Mouse (Mus musculus): ENCODE results near the gene Pofut2. TPM values are rescaled to one million over a fixed set of nuclear protein-coding genes. Genes with fewer than 3 reads are reported as not detected.

Gene Pofut2
- polyA plus RNA-seq, 2 experiments, result 14.7 to 17.6 TPM

DNA sequence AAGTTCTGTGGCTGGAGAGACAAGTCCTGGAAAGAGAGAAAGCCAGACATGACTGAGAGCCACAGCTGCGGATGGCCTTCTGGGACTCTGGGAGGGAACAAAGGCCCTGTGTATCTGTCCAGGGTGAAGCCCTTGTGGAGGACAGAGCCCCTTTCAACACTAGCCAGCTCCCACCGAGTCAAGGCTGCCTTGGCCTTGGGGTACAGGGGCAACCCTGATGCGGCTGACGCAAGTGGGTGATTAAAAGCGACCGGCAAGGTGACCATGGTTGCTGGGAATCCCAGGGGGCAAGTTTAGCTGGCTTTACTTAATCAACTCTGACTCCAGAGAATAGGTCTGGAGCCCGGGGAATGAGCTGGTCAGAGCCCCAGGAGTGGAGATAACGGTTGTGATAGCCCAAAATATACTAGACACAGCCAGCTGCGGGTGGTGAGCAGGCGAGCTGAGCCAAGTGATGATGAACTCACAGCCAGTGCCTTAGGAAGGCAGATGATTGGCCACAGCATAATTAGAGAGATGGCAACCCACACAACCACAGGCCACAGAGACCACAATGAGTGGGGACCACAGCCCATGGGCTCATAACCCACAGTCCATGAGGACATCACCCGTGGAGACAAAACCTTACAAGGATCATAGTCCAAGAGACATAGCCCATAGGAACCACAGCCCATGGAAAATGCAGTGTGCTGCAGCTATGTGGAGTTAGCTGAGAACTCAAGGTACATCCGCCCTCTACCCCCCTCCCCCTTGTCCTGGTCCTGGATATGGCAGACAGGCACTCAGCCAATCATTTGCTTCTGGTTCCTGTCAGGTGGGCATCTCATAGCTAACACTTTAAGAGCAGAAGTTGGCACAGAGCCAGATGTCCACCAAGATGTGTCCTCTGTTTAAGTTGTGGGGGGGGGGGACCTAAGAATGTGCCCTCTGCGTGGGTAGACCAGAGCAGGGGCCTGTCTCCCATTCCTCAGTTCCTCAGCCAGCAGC lies 29.1 kb upstream of the Pofut2 start:
- WGBS (ENCODE audit: insufficient replicate concordance), result 47% methylated on average over 13 of the region's 13 CpGs
- Histone ChIP-seq H3K9me3 (ENCODE audit: control insufficient read depth, low read length) (no peaks in the 10 kb centered on the region), H3K4me3 (ENCODE audit: insufficient read depth in 1 of 2, low read depth in 2 of 2, low read length in 2 of 2) (no peak overlapping the region), H3K9ac (replicated peaks) (peak overlapping the region; percentile 23), H3K27me3 (ENCODE audit: control insufficient read depth, insufficient read depth, low read length) (no peaks in the 10 kb centered on the region), H3K36me3 (replicated peaks; ENCODE audit: control insufficient read depth, insufficient read depth, low read depth) (no peaks in the 10 kb centered on the region), H3K4me1 (replicated peaks; ENCODE audit: control insufficient read depth in 2 of 2, insufficient read depth in 2 of 2, low read length in 1 of 2) (peaks cover 64 to 67% of the 10 kb centered on the region in 2 experiments), H3K4me2 (ENCODE audit: low read depth) (peak overlapping the region; percentile 16; the same call in 1 of the 2 replicates), H3K27ac (peak overlapping the region; percentile 58)
- no peak for ATAC-seq (ENCODE audit: insufficient read depth)
- no peak for DNase-seq (ENCODE audit: low read depth in 3 of 3, low spot score in 3 of 3)
- TF ChIP-seq EP300 (IDR thresholded peaks at IDR 0.05; ENCODE audit: low read depth) (no peak), CTCF (IDR thresholded peaks at IDR 0.05; ENCODE audit: low read depth) (no peak)

GRCm38 (mm10) chr10:77231861-77232755 lies 26.9 kb upstream of the Pofut2 start:
- DNase-seq (ENCODE audit: low read depth in 3 of 3, low spot score in 3 of 3) (peak; percentile 81 to 86 (median 83)), ATAC-seq (ENCODE audit: insufficient read depth) (peak; percentile 94)
- Histone ChIP-seq H3K27me3 (ENCODE audit: control insufficient read depth, insufficient read depth, low read length) (no peaks in the 10 kb centered on the region), H3K4me2 (ENCODE audit: low read depth) (peak overlapping the region; percentile 72), H3K9me3 (ENCODE audit: control insufficient read depth, low read length) (no peaks in the 10 kb centered on the region), H3K27ac (peak overlapping the region; percentile 95), H3K4me1 (replicated peaks; ENCODE audit: control insufficient read depth in 2 of 2, insufficient read depth in 2 of 2, low read length in 1 of 2) (peaks cover 44 to 52% of the 10 kb centered on the region in 2 experiments), H3K9ac (replicated peaks) (peak overlapping the region; percentile 66), H3K4me3 (ENCODE audit: insufficient read depth in 1 of 2, low read depth in 2 of 2, low read length in 2 of 2) (peak overlapping the region; percentile 17 to 33), H3K36me3 (replicated peaks; ENCODE audit: control insufficient read depth, insufficient read depth, low read depth) (no peaks in the 10 kb centered on the region)
- TF ChIP-seq CTCF (IDR thresholded peaks at IDR 0.05; ENCODE audit: low read depth), result 0 out of 2 replicates have a peak, but pooled peaks have one; percentile 14
- TF ChIP-seq EP300 (IDR thresholded peaks at IDR 0.05; ENCODE audit: low read depth), result peak; percentile 88
- WGBS (ENCODE audit: insufficient replicate concordance), result 21% methylated on average over 16 of the region's 16 CpGs

DNA sequence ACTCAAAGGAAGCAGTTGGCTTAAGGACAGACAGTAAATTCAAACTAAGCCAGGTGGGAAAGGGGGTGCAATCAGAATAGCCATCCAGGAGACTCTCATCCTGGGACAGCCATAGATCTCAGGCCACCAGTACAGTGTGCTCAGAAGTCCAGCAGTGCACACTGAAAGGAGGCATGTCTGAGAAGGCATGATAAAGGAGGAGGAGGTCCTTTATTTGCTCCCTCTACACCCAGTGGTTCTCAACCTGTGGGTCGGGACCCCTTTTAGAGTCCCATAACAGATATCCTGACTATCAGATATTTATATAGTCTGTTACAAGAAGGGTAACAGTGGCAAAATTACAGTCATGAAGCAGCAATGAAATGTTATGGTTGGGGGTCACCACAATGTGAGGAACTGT lies 25.8 kb upstream of the Pofut2 start:
- WGBS (ENCODE audit: insufficient replicate concordance), result 29% methylated on average over 1 of the region's 1 CpGs
- Histone ChIP-seq H3K9me3 (ENCODE audit: control insufficient read depth, low read length) (no peaks in the 10 kb centered on the region), H3K4me1 (replicated peaks; ENCODE audit: control insufficient read depth in 2 of 2, insufficient read depth in 2 of 2, low read length in 1 of 2) (peaks cover 44 to 58% of the 10 kb centered on the region in 2 experiments), H3K4me3 (ENCODE audit: insufficient read depth in 1 of 2, low read depth in 2 of 2, low read length in 2 of 2) (no peak overlapping the region), H3K9ac (replicated peaks) (peak overlapping the region; percentile 66), H3K36me3 (replicated peaks; ENCODE audit: control insufficient read depth, insufficient read depth, low read depth) (no peaks in the 10 kb centered on the region), H3K4me2 (ENCODE audit: low read depth) (peak overlapping the region; percentile 72), H3K27me3 (ENCODE audit: control insufficient read depth, insufficient read depth, low read length) (no peaks in the 10 kb centered on the region), H3K27ac (peak overlapping the region; percentile 95)
- TF ChIP-seq EP300 (IDR thresholded peaks at IDR 0.05; ENCODE audit: low read depth), result no peak
- no peak for TF ChIP-seq CTCF (IDR thresholded peaks at IDR 0.05; ENCODE audit: low read depth)
- ATAC-seq (ENCODE audit: insufficient read depth) (peak; percentile 44), DNase-seq (ENCODE audit: low read depth in 3 of 3, low spot score in 3 of 3) (no peak)

DNA sequence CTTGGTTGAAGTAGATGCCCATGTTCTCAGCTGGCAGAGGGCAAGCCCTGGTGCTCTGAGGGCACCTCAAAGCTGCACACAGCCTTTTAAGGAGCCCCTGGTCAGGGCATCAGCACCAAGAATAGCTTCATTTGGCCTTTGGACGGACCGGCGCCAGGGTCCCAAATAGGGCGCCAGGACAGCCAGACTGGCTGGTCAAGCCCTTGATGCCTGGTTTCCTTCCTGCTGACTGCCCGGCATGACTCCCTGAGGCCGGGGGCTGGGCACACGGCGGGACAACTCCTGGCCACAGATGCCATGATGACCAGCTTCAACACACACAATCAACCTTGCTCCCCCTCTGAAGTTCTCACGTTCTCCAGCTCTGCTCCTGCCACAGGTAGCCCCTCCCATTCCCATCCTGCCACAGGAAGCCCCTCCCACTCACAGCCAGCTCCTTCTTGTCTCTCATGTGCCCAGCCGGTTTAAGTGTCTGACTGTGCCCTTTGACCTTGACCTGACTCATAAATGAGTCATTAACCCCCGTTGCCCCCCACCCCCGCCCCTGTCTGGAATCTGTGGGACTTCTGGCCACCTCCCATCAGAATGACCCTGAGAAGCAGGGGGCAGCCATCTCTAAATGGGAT lies 23.9 kb upstream of the Pofut2 start:
- ATAC-seq (ENCODE audit: insufficient read depth) (no peak), DNase-seq (ENCODE audit: low read depth in 3 of 3, low spot score in 3 of 3) (no peak)
- 61% methylated on average over 12 of the region's 12 CpGs for WGBS (ENCODE audit: insufficient replicate concordance)
- H3K4me2 ChIP-seq (ENCODE audit: low read depth), result no peak overlapping the region
- H3K27me3 ChIP-seq (ENCODE audit: control insufficient read depth, insufficient read depth, low read length), result no peaks in the 10 kb centered on the region
- H3K4me3 ChIP-seq (ENCODE audit: insufficient read depth in 1 of 2, low read depth in 2 of 2, low read length in 2 of 2), result no peak overlapping the region
- TF ChIP-seq CTCF (IDR thresholded peaks at IDR 0.05; ENCODE audit: low read depth) (no peak), EP300 (IDR thresholded peaks at IDR 0.05; ENCODE audit: low read depth) (no peak)
- no peaks in the 10 kb centered on the region for H3K36me3 ChIP-seq (replicated peaks; ENCODE audit: control insufficient read depth, insufficient read depth, low read depth)
- H3K4me1 ChIP-seq (replicated peaks; ENCODE audit: control insufficient read depth in 2 of 2, insufficient read depth in 2 of 2, low read length in 1 of 2), result peaks cover 36 to 49% of the 10 kb centered on the region in 2 experiments
- no peak overlapping the region for H3K27ac ChIP-seq
- H3K9me3 ChIP-seq (ENCODE audit: control insufficient read depth, low read length), result no peaks in the 10 kb centered on the region
- H3K9ac ChIP-seq (replicated peaks), result no peak overlapping the region

Data from liver, embryonic 14.5 days (tissue).